Mouse (Mus musculus) liver, postnatal 0 days (tissue): ENCODE measurements around the gene Hap1. TPM values are rescaled to one million over a fixed set of nuclear protein-coding genes. Genes with fewer than 3 reads are reported as not detected.
A peak's percentile ranks its signal among the peaks of the same experiment; 100 is the strongest.
"Not testable (repeated sequence)": the region's sequence is repeated elsewhere in the genome, so short reads cannot be mapped to it uniquely, and the experiment has no call there.

Source experiments
- ATAC-seq: fragments of 200-750 bp; cut with Nextera tagmentation; 2 replicates; pipeline ENCODE4 v1.8.0; 2017; ENCODE audit warnings: mild to moderate bottlenecking, moderate library complexity
- DNase-seq: peaks from one replicate; pipeline ENCODE4 v3.0.0-alpha.2; 2016
- H3K27ac ChIP-seq: fragments of 300-500 bp; sonication (generic); 2 replicates; pipeline ENCODE4 v1.5.1; 2014; ENCODE audit warnings: antibody characterized with exemption, moderate library complexity, mild to moderate bottlenecking, low read depth
- H3K27me3 ChIP-seq: fragments of 300-500 bp; sonication (generic); 2 replicates; pipeline ENCODE4 v1.6.1; 2014; ENCODE audit warnings: low read length, control low read depth, mixed read lengths; ENCODE audit not compliant: insufficient read depth
- H3K36me3 ChIP-seq: fragments of 300-500 bp; sonication (generic); replicated peaks from 2 replicates; pipeline ENCODE4 v1.6.1; 2014; ENCODE audit warnings: mild to moderate bottlenecking, control low read depth, low read length, moderate library complexity, mixed read lengths; ENCODE audit not compliant: insufficient read depth
- H3K4me1 ChIP-seq: fragments of 300-500 bp; sonication (generic); 2 replicates; pipeline ENCODE4 v1.6.1; 2014; ENCODE audit warnings: antibody characterized with exemption, mild to moderate bottlenecking, control low read depth; ENCODE audit not compliant: insufficient read depth
- H3K4me2 ChIP-seq: fragments of 300-500 bp; sonication (generic); 2 replicates; pipeline ENCODE4 v1.6.1; 2014; ENCODE audit warnings: low read depth, mild to moderate bottlenecking, low read length, moderate library complexity, mixed read lengths
- H3K4me3 ChIP-seq: fragments of 300-500 bp; sonication (generic); 2 replicates; pipeline ENCODE4 v1.5.1; 2014; ENCODE audit warnings: low read depth, low read length
- H3K9ac ChIP-seq: fragments of 300-500 bp; sonication (generic); replicated peaks from 2 replicates; pipeline ENCODE4 v1.6.1; 2014; ENCODE audit warnings: mild to moderate bottlenecking, moderate library complexity
- H3K9me3 ChIP-seq: fragments of 300-500 bp; sonication (generic); 2 replicates; pipeline ENCODE4 v1.6.1; 2016; ENCODE audit warnings: mild to moderate bottlenecking, control low read depth, low read length, mixed read lengths
- CTCF ChIP-seq: sonication (generic); IDR thresholded peaks from 2 replicates; pipeline ENCODE4 v1.5.1; 2016; ENCODE audit warnings: antibody characterized with exemption, low read depth
- EP300 ChIP-seq: IDR thresholded peaks from 2 replicates; pipeline ENCODE4 v1.6.1; 2016; ENCODE audit warnings: antibody characterized with exemption, low read depth, mild to moderate bottlenecking
- WGBS: fragments of 180-500 bp; shearing (Covaris S2); extraction: QIAGEN DNeasy Blood & Tissue Kit; methylation state at CpG from one replicate; pipeline ENCODE4 v1.1.7; 2014; ENCODE audit not compliant: insufficient replicate concordance; 5-methylcytosine and 5-hydroxymethylcytosine counted together
- polyA plus RNA-seq: library from polyadenylated mRNA; unstranded; fragments of >200 nt; fragmentation: Nextera tagmentation; extraction: Ambion mirVana; gene quantifications from 2 replicates; pipeline ENCODE4 v1.2.1, GENCODE M21; 2015

The Hap1 gene
- polyA plus RNA-seq, 1 experiment from 2014 or later: 0.78 TPM

DNA sequence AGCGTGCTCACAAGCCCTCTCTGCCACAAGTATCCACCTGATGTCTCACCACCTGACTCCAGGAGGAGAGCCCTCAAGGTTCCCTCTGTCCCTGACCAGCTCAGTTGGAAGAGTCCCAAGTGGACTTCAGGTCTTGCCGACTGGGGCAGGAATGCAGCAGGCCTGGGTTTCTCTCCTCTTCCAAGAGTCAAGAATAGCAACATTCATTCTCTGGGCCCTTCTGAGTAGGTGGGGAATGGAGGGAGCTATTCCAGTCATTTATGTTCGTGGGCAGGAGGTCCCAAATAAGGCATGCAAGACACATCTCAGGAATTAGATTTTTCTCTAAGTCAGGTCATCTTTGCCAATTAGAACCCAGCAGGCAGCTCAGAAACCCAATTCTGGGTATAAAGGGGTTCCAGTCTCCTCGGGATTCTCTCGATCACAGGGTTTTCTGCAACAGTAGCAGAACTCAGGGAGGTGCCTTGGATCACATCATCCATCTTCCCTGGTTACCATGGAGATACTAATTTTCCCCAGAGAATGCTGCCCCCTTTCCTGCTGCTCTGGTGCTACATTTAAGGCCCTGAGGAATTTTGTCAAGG, 43.7 kb downstream of the Hap1 start:
- TF ChIP-seq EP300 (no peak), CTCF (no peak)
- H3K4me3 ChIP-seq: no peak overlapping the region
- H3K27ac ChIP-seq: no peak overlapping the region
- ATAC-seq (no peak), DNase-seq (no peak)
- H3K9ac ChIP-seq: no peak overlapping the region
- no peak overlapping the region for H3K4me2 ChIP-seq
- H3K4me1 ChIP-seq: peaks cover 17% of the 10 kb centered on the region
- 47% methylated on average over 5 of the region's 5 CpGs for WGBS
- no peaks in the 10 kb centered on the region for H3K9me3 ChIP-seq
- no peaks in the 10 kb centered on the region for H3K36me3 ChIP-seq
- no peaks in the 10 kb centered on the region for H3K27me3 ChIP-seq

DNA sequence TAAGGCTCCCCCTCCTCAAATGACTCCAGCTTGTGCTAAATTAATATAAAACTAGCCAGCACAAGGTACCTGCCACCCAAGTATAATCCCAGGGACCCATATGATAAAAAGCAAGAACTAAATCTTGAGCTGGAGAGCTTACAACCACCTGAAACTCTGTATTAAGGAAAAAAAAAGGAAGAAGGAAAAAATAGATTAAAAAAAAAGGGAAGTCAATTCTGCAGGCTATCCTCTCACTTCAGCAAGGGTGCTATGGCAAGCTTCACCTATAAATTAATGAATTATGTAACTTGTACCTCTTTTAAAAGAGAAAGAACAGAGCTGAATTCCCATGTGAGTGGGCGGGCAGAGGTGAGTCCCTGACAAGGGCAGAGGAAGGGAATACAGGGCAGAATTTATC, 44.3 kb downstream of the Hap1 start:
- Histone ChIP-seq H3K9ac (no peak overlapping the region), H3K4me1 (peaks cover 13% of the 10 kb centered on the region), H3K36me3 (no peaks in the 10 kb centered on the region), H3K27me3 (no peaks in the 10 kb centered on the region), H3K4me3 (no peak overlapping the region), H3K27ac (no peak overlapping the region), H3K9me3 (no peaks in the 10 kb centered on the region), H3K4me2 (no peak overlapping the region)
- 57% methylated on average over 1 of the region's 1 CpGs for WGBS
- ATAC-seq (no peak), DNase-seq (no peak)
- TF ChIP-seq CTCF (no peak), EP300 (no peak)

DNA sequence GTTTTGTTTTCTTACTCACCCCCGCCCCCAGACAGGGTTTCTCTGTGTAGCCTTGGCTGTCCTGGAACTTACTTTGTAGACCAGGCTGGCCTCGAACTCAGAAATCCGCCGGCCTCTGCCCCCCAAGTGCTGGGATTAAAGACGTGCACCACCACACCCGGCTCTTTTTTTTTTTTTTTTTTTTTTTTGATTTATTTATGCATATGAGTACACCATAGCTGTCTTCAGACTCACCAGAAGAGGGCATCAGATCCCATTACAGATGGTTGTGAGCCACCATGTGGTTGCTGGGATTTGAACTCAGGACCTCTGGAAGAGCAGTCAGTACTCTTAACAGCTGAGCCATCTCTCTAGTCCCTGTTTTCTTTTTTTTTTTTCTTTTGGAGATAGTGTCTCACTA, 47.3 kb downstream of the Hap1 start:
- H3K4me3 ChIP-seq, DNase-seq, H3K36me3 ChIP-seq, ATAC-seq, H3K27me3 ChIP-seq, H3K9me3 ChIP-seq, H3K27ac ChIP-seq, H3K4me1 ChIP-seq, H3K9ac ChIP-seq, H3K4me2 ChIP-seq: not testable (repeated sequence)
- 83% methylated on average over 4 of the region's 6 CpGs for WGBS

DNA sequence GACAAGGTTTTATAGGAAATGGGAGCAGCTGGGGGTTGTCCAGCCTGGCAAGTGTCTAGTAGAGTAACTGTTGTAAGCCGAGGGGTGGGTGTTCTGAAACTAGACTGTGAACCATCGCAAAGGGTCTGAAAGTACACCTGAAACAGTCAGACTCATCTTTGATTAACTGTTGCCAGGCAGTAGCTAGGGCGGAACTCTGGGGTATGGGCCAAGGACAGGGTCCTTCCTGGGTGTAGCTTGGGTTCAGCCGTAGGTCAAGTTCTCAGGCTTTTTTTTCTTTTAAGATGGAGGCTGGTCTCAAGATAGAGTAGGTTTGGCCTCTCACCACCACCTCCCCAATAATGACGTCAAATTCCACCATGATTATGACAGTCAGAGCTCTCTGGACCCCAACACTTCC, 48.0 kb downstream of the Hap1 start:
- Histone ChIP-seq H3K4me3 (no peak overlapping the region), H3K4me1 (0 out of 2 replicates have a peak, but pooled peaks cover 3% of the 10 kb centered on the region), H3K36me3 (no peaks in the 10 kb centered on the region), H3K27me3 (no peaks in the 10 kb centered on the region), H3K9me3 (no peaks in the 10 kb centered on the region), H3K27ac (no peak overlapping the region), H3K9ac (no peak overlapping the region), H3K4me2 (no peak overlapping the region)
- DNase-seq (no peak), ATAC-seq (no peak)
- 76% methylated on average over 5 of the region's 5 CpGs for WGBS
- TF ChIP-seq EP300 (no peak), CTCF (no peak)

DNA sequence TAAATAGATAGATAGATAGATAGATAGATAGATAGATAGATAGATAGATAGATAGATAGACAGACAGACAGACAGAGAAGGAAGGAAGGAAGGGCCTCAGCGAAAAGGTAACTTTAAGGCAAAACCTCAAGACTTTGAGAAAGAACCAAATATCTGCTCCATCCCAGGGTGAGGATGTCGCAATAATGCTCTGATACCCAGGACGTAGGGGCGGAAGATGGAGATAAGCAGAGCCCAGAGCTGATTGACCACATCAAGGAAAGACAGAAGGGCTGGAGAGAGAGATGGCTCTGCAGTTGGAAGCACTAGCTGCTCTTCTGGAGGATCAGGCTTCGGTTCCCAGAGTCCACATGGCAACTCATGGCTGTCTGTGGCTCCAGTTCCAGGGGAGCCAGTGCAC, 54.6 kb downstream of the Hap1 start:
- no peaks in the 10 kb centered on the region for H3K27me3 ChIP-seq
- no peak overlapping the region for H3K4me2 ChIP-seq
- DNase-seq (no peak), ATAC-seq (no peak)
- no peak overlapping the region for H3K4me3 ChIP-seq
- 0 out of 2 replicates have a peak, but pooled peaks cover 3% of the 10 kb centered on the region for H3K4me1 ChIP-seq
- H3K27ac ChIP-seq: no peak overlapping the region
- no peak overlapping the region for H3K9ac ChIP-seq
- WGBS: 44% methylated on average over 5 of the region's 5 CpGs
- no peaks in the 10 kb centered on the region for H3K36me3 ChIP-seq
- no peak for TF ChIP-seq CTCF
- TF ChIP-seq EP300: no peak
- no peaks in the 10 kb centered on the region for H3K9me3 ChIP-seq

DNA sequence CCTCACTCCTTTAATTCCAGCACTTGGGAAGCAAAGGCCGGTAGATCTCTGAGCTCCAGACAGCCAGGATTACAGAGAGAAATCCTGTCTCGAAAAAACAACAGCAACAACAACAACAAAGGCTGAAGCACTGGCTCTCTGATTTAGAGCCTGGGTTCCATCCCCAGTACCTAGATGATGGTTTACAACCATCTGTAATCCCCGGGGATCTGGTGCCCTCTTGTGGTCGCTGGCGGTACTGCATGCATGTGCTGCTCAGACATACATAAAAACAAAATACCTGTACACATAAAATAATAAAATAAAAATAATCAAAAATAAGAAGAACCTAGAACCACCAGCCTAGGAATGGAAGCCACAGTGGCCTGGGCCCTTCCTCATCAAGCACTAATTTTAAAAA, 55.6 kb downstream of the Hap1 start:
- H3K27me3 ChIP-seq: no peaks in the 10 kb centered on the region
- H3K4me2 ChIP-seq: no peak overlapping the region
- H3K9ac ChIP-seq: no peak overlapping the region
- H3K4me3 ChIP-seq: no peak overlapping the region
- H3K4me1 ChIP-seq: 0 out of 2 replicates have a peak, but pooled peaks cover 3% of the 10 kb centered on the region
- no peaks in the 10 kb centered on the region for H3K36me3 ChIP-seq
- no peak overlapping the region for H3K27ac ChIP-seq
- no peaks in the 10 kb centered on the region for H3K9me3 ChIP-seq
- DNase-seq: peak; percentile 86
- TF ChIP-seq EP300 (no peak), CTCF (peak; percentile 94)
- WGBS: 7% methylated on average over 5 of the region's 5 CpGs
- ATAC-seq: no peak
